Mouse (Mus musculus) limb, embryonic 13.5 days (tissue): ENCODE measurements around the gene Lrrk1. TPM values are rescaled to one million over a fixed set of nuclear protein-coding genes. Genes with fewer than 3 reads are reported as not detected.

Experiments
- ATAC-seq: fragments of 200-750 bp; cut with Nextera tagmentation; 2 replicates; pipeline ENCODE4 v1.8.0; 2017; ENCODE audit warnings: low read depth, moderate number of reproducible peaks, moderate TSS enrichment; ENCODE audit not compliant: low FRiP score
- H3K27ac ChIP-seq: fragments of 300-500 bp; sonication (generic); 2 replicates; pipeline ENCODE4 v1.5.1; 2015; ENCODE audit warnings: inconsistent platforms, mild to moderate bottlenecking, moderate library complexity
- H3K27me3 ChIP-seq: fragments of 300-500 bp; sonication (generic); 2 replicates; pipeline ENCODE4 v1.6.1; 2015; ENCODE audit warnings: mild to moderate bottlenecking, inconsistent platforms
- H3K36me3 ChIP-seq: fragments of 300-500 bp; sonication (generic); 2 replicates; pipeline ENCODE4 v1.6.1; 2015; ENCODE audit warnings: inconsistent platforms, mild to moderate bottlenecking, moderate library complexity
- H3K4me1 ChIP-seq: fragments of 300-500 bp; sonication (generic); 2 replicates; pipeline ENCODE4 v1.6.1; 2015; ENCODE audit warnings: inconsistent platforms
- H3K4me2 ChIP-seq: fragments of 300-500 bp; sonication (generic); replicated peaks from 2 replicates; pipeline ENCODE4 v1.6.1; 2015; ENCODE audit warnings: inconsistent platforms, mild to moderate bottlenecking, moderate library complexity
- H3K4me3 ChIP-seq: fragments of 300-500 bp; sonication (generic); 2 replicates; pipeline ENCODE4 v1.5.1; 2015; ENCODE audit warnings: moderate library complexity, mild to moderate bottlenecking, inconsistent platforms
- H3K9ac ChIP-seq: fragments of 300-500 bp; sonication (generic); 2 replicates; pipeline ENCODE4 v1.6.1; 2015; ENCODE audit warnings: mild to moderate bottlenecking, inconsistent platforms
- H3K9me3 ChIP-seq: fragments of 300-500 bp; sonication (generic); 2 replicates; pipeline ENCODE4 v1.6.1; 2016; ENCODE audit warnings: inconsistent platforms
- WGBS: fragments of 180-500 bp; shearing (Covaris S2); methylation state at CpG from one replicate; pipeline ENCODE4 v1.1.7; 2015; 5-methylcytosine and 5-hydroxymethylcytosine counted together
- polyA plus RNA-seq: library from polyadenylated mRNA; unstranded; fragments of >200 nt; fragmentation: Nextera tagmentation; extraction: Ambion mirVana; gene quantifications from 2 replicates; pipeline ENCODE4 v1.2.1, GENCODE M21; 2015

Gene Lrrk1
- polyA plus RNA-seq, 1 experiment from 2014 or later = 14.1 TPM

DNA sequence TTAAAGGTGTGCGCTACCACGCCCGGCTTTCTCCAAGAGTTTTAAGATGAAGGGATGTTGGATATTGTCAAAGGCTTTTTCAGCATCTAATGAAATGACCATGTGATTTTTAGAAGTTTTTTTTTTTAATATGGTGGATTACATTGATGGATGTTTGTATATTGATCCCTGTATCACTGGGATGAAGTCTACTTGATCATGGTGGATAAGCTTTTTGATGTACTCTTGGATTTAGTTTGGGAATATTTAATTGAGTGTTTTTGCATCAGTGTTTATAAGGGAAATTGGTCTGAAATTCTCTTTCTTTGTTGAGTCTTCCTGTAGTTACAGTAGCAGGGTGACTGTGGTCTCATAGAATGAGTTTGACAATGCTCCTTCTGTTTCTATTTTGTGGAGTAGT lies 150.0 kb downstream of the Lrrk1 start:
- Histone ChIP-seq H3K4me1 (peaks cover 8% of the 10 kb centered on the region), H3K27me3 (no peaks in the 10 kb centered on the region), H3K4me2 (no peak overlapping the region), H3K9ac (no peak overlapping the region), H3K9me3 (no peaks in the 10 kb centered on the region), H3K27ac (no peak overlapping the region), H3K36me3 (no peaks in the 10 kb centered on the region), H3K4me3 (no peak overlapping the region)
- ATAC-seq = no peak
- WGBS = 93% methylated on average over 3 of the region's 3 CpGs

DNA sequence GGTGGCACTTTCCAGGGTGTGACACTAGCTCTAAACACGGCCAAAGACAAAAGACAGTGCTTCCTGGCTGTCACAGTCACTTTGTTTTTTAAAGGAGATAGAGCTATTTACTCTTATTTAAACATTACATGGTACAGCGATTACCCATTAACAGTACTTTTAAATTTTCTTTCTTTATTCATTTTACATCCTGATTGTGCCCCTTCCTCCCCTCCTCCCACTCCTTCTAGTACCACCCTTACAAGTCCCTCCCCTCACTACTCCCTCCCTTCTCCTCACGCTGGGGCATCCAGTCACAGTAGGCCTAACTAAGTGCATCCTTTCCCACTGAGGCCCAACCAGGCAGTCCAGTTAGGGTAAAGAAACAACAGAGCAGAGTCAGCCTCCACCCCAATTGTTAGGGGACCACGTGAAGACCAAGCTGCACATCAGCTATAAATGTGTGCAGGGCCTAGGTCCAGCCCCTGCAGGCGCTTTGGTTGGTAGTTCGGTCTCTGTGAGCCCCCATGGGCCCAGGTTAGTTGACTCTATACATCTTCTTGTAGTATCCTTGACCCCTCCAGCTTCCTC lies 154.1 kb downstream of the Lrrk1 start:
- Histone ChIP-seq H3K27me3 (no peaks in the 10 kb centered on the region), H3K4me2 (no peak overlapping the region), H3K9me3 (no peaks in the 10 kb centered on the region), H3K9ac (no peak overlapping the region), H3K4me3 (no peak overlapping the region), H3K4me1 (peaks cover 38% of the 10 kb centered on the region), H3K27ac (no peak overlapping the region), H3K36me3 (no peaks in the 10 kb centered on the region)
- 73% methylated on average over 6 of the region's 6 CpGs for WGBS
- no peak for ATAC-seq

- no peak overlapping the region for H3K4me3 ChIP-seq
- peak overlapping the region; percentile 22; the same call in 1 of the 2 replicates for H3K27ac ChIP-seq
- no peak overlapping the region for H3K4me2 ChIP-seq
- H3K27me3 ChIP-seq = no peaks in the 10 kb centered on the region
- no peaks in the 10 kb centered on the region for H3K9me3 ChIP-seq
- no peaks in the 10 kb centered on the region for H3K36me3 ChIP-seq
- no peak for ATAC-seq
- 71% methylated on average over 4 of the region's 4 CpGs for WGBS
- no peak overlapping the region for H3K9ac ChIP-seq
- peaks cover 44% of the 10 kb centered on the region for H3K4me1 ChIP-seq
Measured at GRCm38 (mm10) chr7:66233141-66233946, 154.8 kb downstream of the Lrrk1 start.

- WGBS = 83% methylated on average over 4 of the region's 4 CpGs
- Histone ChIP-seq H3K4me1 (peaks cover 53% of the 10 kb centered on the region), H3K9me3 (no peaks in the 10 kb centered on the region), H3K4me2 (no peak overlapping the region), H3K27ac (peak overlapping the region; percentile 97), H3K27me3 (no peaks in the 10 kb centered on the region), H3K36me3 (no peaks in the 10 kb centered on the region), H3K4me3 (no peak overlapping the region), H3K9ac (no peak overlapping the region)
- no peak for ATAC-seq
Measured at GRCm38 (mm10) chr7:66231861-66232260, 156.3 kb downstream of the Lrrk1 start.

GRCm38 (mm10) chr7:66230638-66231550 lies 157.3 kb downstream of the Lrrk1 start:
- H3K27me3 ChIP-seq = no peaks in the 10 kb centered on the region
- H3K4me3 ChIP-seq = no peak overlapping the region
- no peaks in the 10 kb centered on the region for H3K36me3 ChIP-seq
- 22% methylated on average over 17 of the region's 17 CpGs for WGBS
- H3K9me3 ChIP-seq = no peaks in the 10 kb centered on the region
- peak overlapping the region; percentile 27; the same call in 1 of the 2 replicates for H3K9ac ChIP-seq
- peak; percentile 79 for ATAC-seq
- peak overlapping the region; percentile 30 for H3K4me2 ChIP-seq
- peak overlapping the region; percentile 97 for H3K27ac ChIP-seq
- peaks cover 53% of the 10 kb centered on the region for H3K4me1 ChIP-seq

DNA sequence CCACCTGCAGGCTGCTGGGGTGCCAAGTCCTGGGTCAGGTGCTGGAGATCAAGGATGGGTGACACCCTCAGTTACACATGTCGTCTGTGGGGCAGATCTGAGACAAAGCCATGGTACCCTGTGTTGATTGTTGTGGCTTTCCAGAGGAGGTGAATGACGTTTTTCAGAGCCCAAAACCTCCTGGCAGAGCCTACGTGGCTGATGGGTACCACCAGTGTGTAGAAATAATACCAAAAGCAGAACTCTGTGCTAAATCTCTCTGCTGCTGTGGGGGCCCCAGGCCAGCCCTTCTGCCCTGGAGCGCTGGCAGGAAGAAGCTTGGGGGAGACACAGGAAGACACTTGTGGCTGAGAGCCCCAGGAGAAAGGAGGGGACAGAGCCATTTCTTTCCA lies 157.9 kb downstream of the Lrrk1 start:
- Histone ChIP-seq H3K36me3 (no peaks in the 10 kb centered on the region), H3K27me3 (no peaks in the 10 kb centered on the region), H3K4me2 (peak overlapping the region; percentile 30), H3K27ac (peak overlapping the region; percentile 97), H3K4me3 (no peak overlapping the region), H3K4me1 (peaks cover 53% of the 10 kb centered on the region), H3K9ac (peak overlapping the region; percentile 27; the same call in 1 of the 2 replicates), H3K9me3 (no peaks in the 10 kb centered on the region)
- 59% methylated on average over 4 of the region's 4 CpGs for WGBS
- ATAC-seq = no peak

DNA sequence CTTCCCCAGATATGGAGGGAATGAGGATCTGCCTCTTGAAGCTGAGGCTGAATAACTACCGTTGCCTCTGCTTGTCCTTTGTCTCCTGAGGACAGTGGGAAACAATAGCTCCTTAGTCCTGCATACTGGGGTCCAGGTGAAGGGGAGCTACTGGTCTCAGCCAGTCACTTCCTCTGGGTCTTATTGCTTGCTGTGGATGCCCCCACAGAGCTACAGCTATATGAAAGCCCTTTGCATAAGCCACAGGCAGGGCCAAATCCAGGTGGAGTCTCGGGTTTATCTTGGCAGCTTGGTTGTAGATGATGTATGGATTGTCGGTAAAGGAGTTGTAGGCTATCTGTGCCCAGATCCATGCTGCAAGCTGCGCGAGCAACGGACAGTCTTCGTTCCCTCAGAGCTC lies 158.7 kb downstream of the Lrrk1 start:
- no peak for ATAC-seq
- 75% methylated on average over 7 of the region's 7 CpGs for WGBS
- Histone ChIP-seq H3K27me3 (no peaks in the 10 kb centered on the region), H3K27ac (peak overlapping the region; percentile 97), H3K36me3 (no peaks in the 10 kb centered on the region), H3K4me3 (no peak overlapping the region), H3K9me3 (no peaks in the 10 kb centered on the region), H3K4me2 (no peak overlapping the region), H3K4me1 (peaks cover 53% of the 10 kb centered on the region), H3K9ac (no peak overlapping the region)

GRCm38 (mm10) chr7:66228610-66228920 lies 159.6 kb downstream of the Lrrk1 start:
- no peak overlapping the region for H3K4me3 ChIP-seq
- H3K4me1 ChIP-seq = peaks cover 49% of the 10 kb centered on the region
- WGBS = 59% methylated on average over 2 of the region's 2 CpGs
- H3K4me2 ChIP-seq = no peak overlapping the region
- no peaks in the 10 kb centered on the region for H3K27me3 ChIP-seq
- no peak for ATAC-seq
- H3K9ac ChIP-seq = no peak overlapping the region
- peak overlapping the region; percentile 44; the same call in 1 of the 2 replicates for H3K27ac ChIP-seq
- no peaks in the 10 kb centered on the region for H3K36me3 ChIP-seq
- no peaks in the 10 kb centered on the region for H3K9me3 ChIP-seq

GRCm38 (mm10) chr7:66227814-66228609 lies 160.1 kb downstream of the Lrrk1 start:
- no peak overlapping the region for H3K9ac ChIP-seq
- H3K4me1 ChIP-seq = peaks cover 44% of the 10 kb centered on the region
- H3K36me3 ChIP-seq = no peaks in the 10 kb centered on the region
- no peaks in the 10 kb centered on the region for H3K27me3 ChIP-seq
- whole genome bisulfite sequencing = 76% methylated on average over 13 of the region's 13 CpGs
- H3K4me3 ChIP-seq = no peak overlapping the region
- ATAC-seq = no peak
- peak overlapping the region; percentile 44; the same call in 1 of the 2 replicates for H3K27ac ChIP-seq
- H3K4me2 ChIP-seq = no peak overlapping the region
- H3K9me3 ChIP-seq = no peaks in the 10 kb centered on the region

- Histone ChIP-seq H3K27me3 (no peaks in the 10 kb centered on the region), H3K36me3 (no peaks in the 10 kb centered on the region), H3K27ac (no peak overlapping the region), H3K4me3 (no peak overlapping the region), H3K4me2 (no peak overlapping the region), H3K4me1 (peaks cover 42% of the 10 kb centered on the region), H3K9ac (no peak overlapping the region), H3K9me3 (no peaks in the 10 kb centered on the region)
- 87% methylated on average over 3 of the region's 3 CpGs for WGBS
- no peak for ATAC-seq
Measured at GRCm38 (mm10) chr7:66225881-66226280, 162.3 kb downstream of the Lrrk1 start.

DNA sequence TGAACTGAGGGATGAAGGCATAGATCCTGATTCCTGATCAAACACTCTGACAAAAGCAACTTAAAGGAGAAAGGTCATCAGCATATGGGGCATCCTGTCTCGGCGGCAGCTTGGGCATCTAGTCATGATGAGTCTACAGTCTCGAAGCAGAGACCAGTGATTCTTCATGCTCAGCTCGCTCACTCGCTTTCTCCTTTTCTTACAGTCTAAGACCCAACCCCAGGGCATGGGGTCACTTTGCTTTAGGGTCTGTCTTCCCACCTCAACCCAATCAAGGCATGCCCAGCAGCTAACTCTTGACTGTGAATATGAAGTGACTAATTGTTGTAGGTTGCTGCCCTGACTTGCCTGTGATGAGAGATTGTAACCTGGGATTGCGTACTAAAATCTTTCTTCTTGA lies 163.6 kb downstream of the Lrrk1 start:
- no peak overlapping the region for H3K4me3 ChIP-seq
- peaks cover 35% of the 10 kb centered on the region for H3K4me1 ChIP-seq
- ATAC-seq = no peak
- 97% methylated on average over 6 of the region's 6 CpGs for WGBS
- H3K36me3 ChIP-seq = no peaks in the 10 kb centered on the region
- no peak overlapping the region for H3K4me2 ChIP-seq
- H3K9ac ChIP-seq = no peak overlapping the region
- no peaks in the 10 kb centered on the region for H3K9me3 ChIP-seq
- no peaks in the 10 kb centered on the region for H3K27me3 ChIP-seq
- H3K27ac ChIP-seq = no peak overlapping the region
